Mouse (Mus musculus) limb, embryonic 14.5 days (tissue): ENCODE data around the gene Cyp2c65. TPM values are rescaled to one million over a fixed set of nuclear protein-coding genes. Genes with fewer than 3 reads are reported as not detected.
"Not testable (repeated sequence)": the region's sequence is repeated elsewhere in the genome, so short reads cannot be mapped to it uniquely, and the experiment has no call there.

ENCODE experiments used
- ATAC-seq: fragments of 200-750 bp; cut with Nextera tagmentation; 2 replicates; pipeline ENCODE4 v1.8.0; 2017; ENCODE audit warnings: low read depth, moderate number of reproducible peaks, moderate TSS enrichment; ENCODE audit not compliant: low FRiP score
- DNase-seq: peaks from one replicate; pipeline ENCODE4 v3.0.0-alpha.2; 2015; ENCODE audit warnings: low spot score
- H3K27ac ChIP-seq: fragments of 300-500 bp; sonication (generic); replicated peaks from 2 replicates; pipeline ENCODE4 v1.5.1; 2014; ENCODE audit warnings: low read depth, mild to moderate bottlenecking, low read length, moderate library complexity, mixed read lengths
- H3K27me3 ChIP-seq: fragments of 300-500 bp; sonication (generic); 2 replicates; pipeline ENCODE4 v1.6.1; 2014; ENCODE audit warnings: low read length, mixed read lengths; ENCODE audit not compliant: control insufficient read depth, insufficient read depth
- H3K36me3 ChIP-seq: fragments of 300-500 bp; sonication (generic); 2 replicates; pipeline ENCODE4 v1.6.1; 2014; ENCODE audit warnings: mild to moderate bottlenecking, low read length, moderate library complexity, mixed read lengths; ENCODE audit not compliant: control insufficient read depth, insufficient read depth
- H3K4me1 ChIP-seq: fragments of 300-500 bp; sonication (generic); 2 replicates; pipeline ENCODE4 v1.6.1; 2014; ENCODE audit warnings: antibody characterized with exemption, low read length, mixed read lengths; ENCODE audit not compliant: control insufficient read depth, insufficient read depth
- H3K4me2 ChIP-seq: fragments of 300-500 bp; sonication (generic); replicated peaks from 2 replicates; pipeline ENCODE4 v1.6.1; 2014; ENCODE audit warnings: low read depth, mild to moderate bottlenecking, low read length, moderate library complexity; ENCODE audit not compliant: severe bottlenecking
- H3K4me3 ChIP-seq: fragments of 300-500 bp; sonication (generic); replicated peaks from 2 replicates; pipeline ENCODE4 v1.5.1; 2014; ENCODE audit warnings: low read length
- H3K9ac ChIP-seq: fragments of 300-500 bp; sonication (generic); 2 replicates; pipeline ENCODE4 v1.6.1; 2014; ENCODE audit warnings: mild to moderate bottlenecking, low read depth, low read length, moderate library complexity; ENCODE audit not compliant: severe bottlenecking
- H3K9me3 ChIP-seq: fragments of 300-500 bp; sonication (generic); 2 replicates; pipeline ENCODE4 v1.6.1; 2016; ENCODE audit warnings: low read length; ENCODE audit not compliant: control insufficient read depth
- POLR2A ChIP-seq: fragments of 200-500 bp; IDR thresholded peaks from 2 replicates; pipeline ENCODE4 v1.8.0; 2012; ENCODE audit warnings: inconsistent platforms, mild to moderate bottlenecking, moderate library complexity, borderline replicate concordance; ENCODE audit not compliant: insufficient read depth, insufficient read length; ENCODE audit errors: extremely low read depth
- WGBS: fragments of 180-500 bp; shearing (Covaris S2); extraction: QIAGEN DNeasy Blood & Tissue Kit; methylation state at CpG from one replicate; pipeline ENCODE4 v1.1.7; 2014; 5-methylcytosine and 5-hydroxymethylcytosine counted together
- polyA plus RNA-seq, 2 experiments: library from polyadenylated mRNA; depleted of rRNA in 1 of 2; stranded (reverse) in 1 of 2; unstranded in 1 of 2; fragments of >200 nt; fragmentation: Nextera tagmentation in 1 of 2; extraction: Ambion mirVana in 1 of 2; gene quantifications; 2 replicates each; pipeline versions ENCODE4 v1.2.1 to v1.2.3; 2012 to 2014

Gene Cyp2c65
- not detected in 2 replicates for polyA plus RNA-seq (2012; rRNA removed)
- polyA plus RNA-seq (2014; fragmentation: Nextera tagmentation; extraction: Ambion mirVana), result not detected in 2 replicates

- Histone ChIP-seq H3K9me3 (no peaks in the 10 kb centered on the region), H3K4me2 (no peak within 1 kb of the TSS), H3K4me3 (no peak within 1 kb of the TSS), H3K27me3 (no peaks in the 10 kb centered on the region), H3K9ac (no peak within 1 kb of the TSS), H3K36me3 (no peaks in the 10 kb centered on the region), H3K4me1 (no peaks in the 10 kb centered on the region), H3K27ac (no peak within 1 kb of the TSS)
- TF ChIP-seq POLR2A, result no peak
- ATAC-seq, result no peak
- DNase-seq, result no peak
- WGBS, result 65% methylated on average over 2 of the region's 2 CpGs
Measured at GRCm38 (mm10) chr19:39060719-39061118, at the start of gene Cyp2c65. TSS of gene Cyp2c65 (plus strand) at chr19:39061015.

GRCm38 (mm10) chr19:39057928-39058327, 2.9 kb upstream of the Cyp2c65 start:
- Histone ChIP-seq H3K4me3 (no peak overlapping the region), H3K36me3 (no peaks in the 10 kb centered on the region)
- WGBS, result 92% methylated on average over 1 of the region's 1 CpGs

GRCm38 (mm10) chr19:39098779-39099178, 38.0 kb downstream of the Cyp2c65 start:
- not testable (repeated sequence) for H3K4me2 ChIP-seq, H3K27ac ChIP-seq, H3K36me3 ChIP-seq, H3K9ac ChIP-seq, H3K4me3 ChIP-seq, H3K27me3 ChIP-seq, DNase-seq, H3K4me1 ChIP-seq, H3K9me3 ChIP-seq, ATAC-seq
- WGBS, result 75% methylated on average over 2 of the region's 2 CpGs

More at GRCm38 (mm10) chr19:39057928-39058327, 2.9 kb upstream of the Cyp2c65 start:
- Histone ChIP-seq H3K4me2 (no peak overlapping the region), H3K27ac (no peak overlapping the region), H3K9me3 (no peaks in the 10 kb centered on the region), H3K27me3 (no peaks in the 10 kb centered on the region), H3K4me1 (no peaks in the 10 kb centered on the region), H3K9ac (no peak overlapping the region)
- no peak for ATAC-seq
- TF ChIP-seq POLR2A, result no peak
- DNase-seq, result no peak

- H3K27ac ChIP-seq, result no peak within 1 kb of the TSS
- ATAC-seq, result no peak
- no peak within 1 kb of the TSS for H3K4me3 ChIP-seq
- no peaks in the 10 kb centered on the region for H3K9me3 ChIP-seq
- H3K4me2 ChIP-seq, result no peak within 1 kb of the TSS
- H3K27me3 ChIP-seq, result no peaks in the 10 kb centered on the region
- H3K9ac ChIP-seq, result no peak within 1 kb of the TSS
- no peak for DNase-seq
- no peak for TF ChIP-seq POLR2A
- no peaks in the 10 kb centered on the region for H3K36me3 ChIP-seq
- WGBS, result 78% methylated on average over 1 of the region's 1 CpGs
- no peaks in the 10 kb centered on the region for H3K4me1 ChIP-seq
Measured at GRCm38 (mm10) chr19:39113644-39114043, 52.8 kb downstream of the Cyp2c65 start, which contains the start of gene Cyp2c66. TSS of gene Cyp2c66 (plus strand) at chr19:39113898.

Other genes with a start within 250 kb of the Cyp2c65 start
- 12.3 and 15.0 TPM in 2 replicates for gene Noc3l, start 241.8 kb upstream of the Cyp2c65 start, polyA plus RNA-seq (2012; rRNA removed)
- gene Noc3l, start 241.8 kb upstream of the Cyp2c65 start, polyA plus RNA-seq (2014; fragmentation: Nextera tagmentation; extraction: Ambion mirVana), result 7.7 and 7.9 TPM in 2 replicates
- 6.4 and 6.6 TPM in 2 replicates for gene Tbc1d12, start 224.4 kb upstream of the Cyp2c65 start, polyA plus RNA-seq (2012; rRNA removed)
- gene Tbc1d12, start 224.4 kb upstream of the Cyp2c65 start, polyA plus RNA-seq (2014; fragmentation: Nextera tagmentation; extraction: Ambion mirVana), result 4.3 and 4.5 TPM in 2 replicates
- gene Hells, start 130.1 kb upstream of the Cyp2c65 start, polyA plus RNA-seq (2012; rRNA removed), result 18.5 and 23.3 TPM in 2 replicates
- 35.3 and 43.0 TPM in 2 replicates for gene Hells, start 130.1 kb upstream of the Cyp2c65 start, polyA plus RNA-seq (2014; fragmentation: Nextera tagmentation; extraction: Ambion mirVana)
- gene Cyp2c55, start 54.0 kb upstream of the Cyp2c65 start, polyA plus RNA-seq (2012; rRNA removed), result 0.08 and 0.09 TPM in 2 replicates
- gene Cyp2c55, start 54.0 kb upstream of the Cyp2c65 start, polyA plus RNA-seq (2014; fragmentation: Nextera tagmentation; extraction: Ambion mirVana), result not detected in 2 replicates
- not detected in 2 replicates for gene Cyp2c66, start 52.9 kb downstream of the Cyp2c65 start, polyA plus RNA-seq (2012; rRNA removed)
- gene Cyp2c66, start 52.9 kb downstream of the Cyp2c65 start, polyA plus RNA-seq (2014; fragmentation: Nextera tagmentation; extraction: Ambion mirVana), result not detected in 2 replicates
- not detected in 2 replicates for gene Cyp2c29, start 208.4 kb downstream of the Cyp2c65 start, polyA plus RNA-seq (2012; rRNA removed)
- gene Cyp2c29, start 208.4 kb downstream of the Cyp2c65 start, polyA plus RNA-seq (2014; fragmentation: Nextera tagmentation; extraction: Ambion mirVana), result not detected in 2 replicates